Mouse (Mus musculus): Measurements from ENCODE around the gene Gna14. TPM values are rescaled to one million over a fixed set of nuclear protein-coding genes. Genes with fewer than 3 reads are reported as not detected.
A peak's percentile ranks its signal among the peaks of the same experiment; 100 is the strongest.

Gene Gna14
- total RNA-seq (2012; rRNA removed) (not detected in 2 replicates), polyA plus RNA-seq (2012; ENCODE audit: insufficient read depth in 1 of 2, insufficient read length in 2 of 2, low read depth in 1 of 2, low replicate concordance in 2 of 2, missing spikeins in 1 of 2) (not detected)

DNA sequence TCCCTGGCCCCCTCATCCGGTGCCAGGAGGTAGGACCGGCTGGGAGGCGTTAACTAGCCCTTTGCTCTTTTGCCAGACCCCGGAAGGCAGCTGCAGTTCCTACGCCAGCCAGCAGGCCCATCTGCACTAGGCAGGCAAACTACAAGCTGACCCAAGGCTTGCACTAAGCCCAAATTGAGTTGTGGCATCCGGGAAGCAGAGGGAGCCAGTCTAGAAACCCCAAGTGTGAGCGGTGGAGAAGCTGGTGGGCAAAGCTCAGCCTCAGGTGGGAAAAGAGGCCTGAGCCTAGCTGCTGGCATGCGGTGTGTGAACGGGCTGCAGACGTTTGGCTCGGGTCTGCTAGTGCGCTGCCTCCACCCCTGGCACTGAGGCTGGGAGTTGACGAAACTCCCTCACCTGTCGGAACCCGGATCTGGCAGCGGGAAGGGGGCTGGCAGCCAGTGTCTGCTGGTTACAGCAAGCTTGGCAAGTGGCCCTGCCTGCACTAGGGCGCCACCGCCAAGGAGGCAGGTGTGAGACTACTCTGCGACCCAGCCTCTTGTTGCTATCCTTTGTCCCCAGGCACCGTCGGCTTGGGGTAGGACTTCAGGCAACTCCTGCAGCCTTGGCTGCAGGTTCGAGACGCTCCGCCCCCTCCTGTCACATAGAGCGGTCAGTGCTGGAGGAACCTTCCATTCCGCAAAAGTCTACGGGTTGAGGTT is at the start of gene Gna14:
Gna14 (plus strand) TSS at position 232 of the 701 bp plus-strand sequence.
- H3K36me3 ChIP-seq (ENCODE audit: control insufficient read depth in 1 of 2, insufficient read depth in 2 of 2, low read length in 2 of 2) = no peaks in the 10 kb centered on the region
- no peaks in the 10 kb centered on the region for H3K4me1 ChIP-seq (ENCODE audit: control insufficient read depth in 1 of 2, insufficient read depth in 2 of 2, low read length in 2 of 2)
- no peak within 1 kb of the TSS for H3K4me3 ChIP-seq (ENCODE audit: control insufficient read depth in 1 of 2, insufficient read depth in 1 of 2, low read depth in 2 of 2, low read length in 2 of 2)
- H3K79me2 ChIP-seq (ENCODE audit: control insufficient read depth, insufficient read depth, low read length, poor library complexity) = no peaks in the 10 kb centered on the region
- no peaks in the 10 kb centered on the region for H3K27me3 ChIP-seq (ENCODE audit: control insufficient read depth in 1 of 2, insufficient read depth in 2 of 2, low read length in 2 of 2)
- no peak within 1 kb of the TSS for H3K27ac ChIP-seq (ENCODE audit: control insufficient read depth, low read depth, low read length)
- peak; percentile 15 for DNase-seq (ENCODE audit: low read depth, low spot score)
- H3K9ac ChIP-seq (ENCODE audit: control insufficient read depth, low read depth, low read length, poor library complexity, severe bottlenecking) = no peak within 1 kb of the TSS
- TF ChIP-seq MXI1 (IDR thresholded peaks at IDR 0.05; ENCODE audit: low read depth, low read length) (no peak), ZC3H11A (IDR thresholded peaks at IDR 0.05; ENCODE audit: low read depth, low read length) (no peak), SIN3A (IDR thresholded peaks at IDR 0.05; ENCODE audit: low read length) (no peak), USF2 (IDR thresholded peaks at IDR 0.05; ENCODE audit: borderline replicate concordance in 1 of 2, insufficient read depth in 1 of 2, low read depth in 1 of 2, low read length in 2 of 2) (no peak), ZNF384 (IDR thresholded peaks at IDR 0.05; ENCODE audit: low read depth, low read length) (no peak), NELFE (IDR thresholded peaks at IDR 0.05; ENCODE audit: low read depth, low read length) (no peak), ETS1 (IDR thresholded peaks at IDR 0.05; ENCODE audit: low read depth, low read length) (no peak), EP300 (IDR thresholded peaks at IDR 0.05; ENCODE audit: low read depth in 1 of 2, low read length in 2 of 2) (no peak), CHD1 (IDR thresholded peaks at IDR 0.05; ENCODE audit: low read depth, low read length) (no peak), MAZ (IDR thresholded peaks at IDR 0.05; ENCODE audit: low read depth, low read length) (no peak), BHLHE40 (IDR thresholded peaks at IDR 0.05; ENCODE audit: borderline replicate concordance, low read depth, low read length) (no peak), TAL1 (IDR thresholded peaks at IDR 0.05; ENCODE audit: low read length) (no peak), POLR2AphosphoS2 (IDR thresholded peaks at IDR 0.05; ENCODE audit: low read length) (no peak), USF1 (IDR thresholded peaks at IDR 0.05; ENCODE audit: low read depth, low read length) (no peak)
- no peaks in the 10 kb centered on the region for H3K9me3 ChIP-seq (replicated peaks; ENCODE audit: insufficient read depth, low read length)

DNA sequence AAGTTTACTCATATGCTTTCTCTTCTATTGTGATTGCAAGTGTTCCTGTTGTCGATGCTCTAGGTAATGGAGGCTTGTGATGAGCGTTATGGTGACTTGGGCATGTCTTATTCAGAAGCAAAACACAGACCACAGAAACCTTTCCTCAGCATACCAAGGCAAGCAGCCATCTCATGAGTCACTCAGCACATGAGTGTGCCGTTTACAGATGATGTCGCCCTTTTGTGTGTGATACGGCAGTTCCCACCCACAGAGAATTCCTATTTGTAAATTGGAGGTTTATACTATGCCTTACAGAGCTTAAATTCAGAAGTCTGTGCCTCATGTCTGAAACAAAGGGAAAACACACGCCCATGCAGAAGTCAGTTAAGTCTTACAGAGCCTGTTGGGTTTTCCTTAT is 49.0 kb upstream of the Gna14 start:
- Histone ChIP-seq H3K9me3 (replicated peaks; ENCODE audit: insufficient read depth, low read length) (no peaks in the 10 kb centered on the region), H3K27ac (ENCODE audit: control insufficient read depth, low read depth, low read length) (no peak overlapping the region), H3K4me1 (ENCODE audit: control insufficient read depth in 1 of 2, insufficient read depth in 2 of 2, low read length in 2 of 2) (no peaks in the 10 kb centered on the region), H3K27me3 (ENCODE audit: control insufficient read depth in 1 of 2, insufficient read depth in 2 of 2, low read length in 2 of 2) (peaks cover 2 to 5% of the 10 kb centered on the region in 2 experiments; a peak in 3 of 4 replicates), H3K9ac (ENCODE audit: control insufficient read depth, low read depth, low read length, poor library complexity, severe bottlenecking) (no peak overlapping the region), H3K79me2 (ENCODE audit: control insufficient read depth, insufficient read depth, low read length, poor library complexity) (no peaks in the 10 kb centered on the region), H3K4me3 (ENCODE audit: control insufficient read depth in 1 of 2, insufficient read depth in 1 of 2, low read depth in 2 of 2, low read length in 2 of 2) (no peak overlapping the region), H3K36me3 (ENCODE audit: control insufficient read depth in 1 of 2, insufficient read depth in 2 of 2, low read length in 2 of 2) (no peaks in the 10 kb centered on the region)
- no peak for TF ChIP-seq ZC3H11A (IDR thresholded peaks at IDR 0.05; ENCODE audit: low read depth, low read length)
- DNase-seq (ENCODE audit: low read depth, low spot score) = no peak
